Mouse (Mus musculus): Measurements from ENCODE around the gene Mettl14. TPM values are rescaled to one million over a fixed set of nuclear protein-coding genes. Genes with fewer than 3 reads are reported as not detected.

The Mettl14 gene
- polyA plus RNA-seq, 1 experiment from 2014 or later = 17.6 TPM

Other genes starting within 250 kb of the Mettl14 start
- 1.1 and 1.7 TPM in 2 replicates for gene Synpo2, start 150.0 kb downstream of the Mettl14 start, polyA plus RNA-seq (2014; fragmentation: Nextera tagmentation; extraction: Ambion mirVana)
- 16.8 and 19.6 TPM in 2 replicates for gene Sec24d, start 118.7 kb downstream of the Mettl14 start, polyA plus RNA-seq (2014; fragmentation: Nextera tagmentation; extraction: Ambion mirVana)
- gene Prss12, start 60.8 kb upstream of the Mettl14 start, polyA plus RNA-seq (2014; fragmentation: Nextera tagmentation; extraction: Ambion mirVana) = 2.7 and 3.3 TPM in 2 replicates